Mouse (Mus musculus): Measurements from ENCODE around the gene Syncrip. TPM values are rescaled to one million over a fixed set of nuclear protein-coding genes. Genes with fewer than 3 reads are reported as not detected.

Gene Syncrip
- total RNA-seq, 2 experiments from 2014 or later, result 36.5 to 51.7 TPM

Other genes with a start within 250 kb of the Syncrip start
- 0.19 and 1.0 TPM in 2 replicates for gene Nt5e, start 155.4 kb downstream of the Syncrip start, total RNA-seq (2015; ENCODE audit: low replicate concordance)
- gene Nt5e, start 155.4 kb downstream of the Syncrip start, total RNA-seq (2017; ENCODE audit: low replicate concordance), result 0.98 and 1.0 TPM in 2 replicates
- gene Snx14, start 43.6 kb downstream of the Syncrip start, total RNA-seq (2015; ENCODE audit: low replicate concordance), result 12.7 and 19.6 TPM in 2 replicates
- 12.8 and 12.9 TPM in 2 replicates for gene Snx14, start 43.6 kb downstream of the Syncrip start, total RNA-seq (2017; ENCODE audit: low replicate concordance)
- gene Gm20537, start 26.0 kb downstream of the Syncrip start, total RNA-seq (2015; ENCODE audit: low replicate concordance), result not detected in 2 replicates
- gene Gm20537, start 26.0 kb downstream of the Syncrip start, total RNA-seq (2017; ENCODE audit: low replicate concordance), result not detected in 2 replicates
- gene Zfp949, start 65.4 kb upstream of the Syncrip start, total RNA-seq (2015; ENCODE audit: low replicate concordance), result 46.2 and 62.8 TPM in 2 replicates
- 79.1 and 99.0 TPM in 2 replicates for gene Zfp949, start 65.4 kb upstream of the Syncrip start, total RNA-seq (2017; ENCODE audit: low replicate concordance)
- not detected in 2 replicates for gene Trim43a, start 98.3 kb upstream of the Syncrip start, total RNA-seq (2015; ENCODE audit: low replicate concordance)
- gene Trim43a, start 98.3 kb upstream of the Syncrip start, total RNA-seq (2017; ENCODE audit: low replicate concordance), result not detected in 2 replicates
- 8.5 and 21.3 TPM in 2 replicates for gene Mthfsl, start 237.7 kb upstream of the Syncrip start, total RNA-seq (2015; ENCODE audit: low replicate concordance)
- gene Mthfsl, start 237.7 kb upstream of the Syncrip start, total RNA-seq (2017; ENCODE audit: low replicate concordance), result 6.1 and 10.2 TPM in 2 replicates
- gene Bcl2a1d, start 249.3 kb upstream of the Syncrip start, total RNA-seq (2015; ENCODE audit: low replicate concordance), result 1.7 and 11.7 TPM in 2 replicates
- gene Bcl2a1d, start 249.3 kb upstream of the Syncrip start, total RNA-seq (2017; ENCODE audit: low replicate concordance), result 3.1 and 3.3 TPM in 2 replicates

All from erythroblast, adult 5-6 weeks (primary cell).